Mouse (Mus musculus): ENCODE data around the gene Gm20388. TPM values are rescaled to one million over a fixed set of nuclear protein-coding genes. Genes with fewer than 3 reads are reported as not detected.

Gene Gm20388
- total RNA-seq, 1 experiment from 2014 or later, result 3.6 TPM

DNA sequence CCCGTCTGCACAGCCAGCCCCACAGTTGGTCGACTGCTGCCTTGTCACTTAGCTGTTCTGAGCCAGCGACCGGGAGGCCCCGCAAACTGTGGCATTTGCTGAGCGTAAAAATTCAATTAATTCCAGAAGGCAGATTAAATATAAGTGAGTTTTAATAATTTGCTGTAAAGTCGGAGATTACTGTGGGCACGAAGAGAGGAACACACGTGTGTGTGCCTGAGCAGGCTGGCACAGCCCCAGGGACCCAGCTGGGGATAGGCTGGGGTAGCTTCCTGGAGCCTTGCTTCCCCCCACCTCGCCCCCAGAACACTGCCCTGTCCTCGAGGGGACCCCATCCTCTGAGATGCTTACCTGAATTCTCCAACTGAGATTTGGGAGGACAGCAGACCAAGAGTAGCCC, 601.7 kb downstream of the Gm20388 start:
- no peak for DNase-seq

DNA sequence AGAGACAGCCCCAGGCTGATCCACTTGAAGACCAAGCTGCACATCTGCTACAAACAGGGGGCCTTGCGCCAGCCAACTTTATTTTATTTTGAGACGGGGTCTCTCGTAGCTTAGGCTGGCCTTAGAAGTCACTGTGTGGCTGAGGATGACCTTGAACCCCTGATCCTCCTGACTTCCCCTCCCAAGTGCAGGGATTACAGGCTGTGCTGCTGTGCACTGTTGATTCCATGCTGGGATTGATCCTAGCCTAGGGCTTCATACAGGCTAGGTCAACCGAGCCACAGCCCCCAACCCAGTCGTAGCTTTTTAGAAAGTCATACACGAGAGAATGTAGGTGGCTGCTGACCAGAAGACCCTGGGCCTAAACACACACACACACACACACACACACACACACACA, 602.5 kb downstream of the Gm20388 start:
- no peak for DNase-seq

DNA sequence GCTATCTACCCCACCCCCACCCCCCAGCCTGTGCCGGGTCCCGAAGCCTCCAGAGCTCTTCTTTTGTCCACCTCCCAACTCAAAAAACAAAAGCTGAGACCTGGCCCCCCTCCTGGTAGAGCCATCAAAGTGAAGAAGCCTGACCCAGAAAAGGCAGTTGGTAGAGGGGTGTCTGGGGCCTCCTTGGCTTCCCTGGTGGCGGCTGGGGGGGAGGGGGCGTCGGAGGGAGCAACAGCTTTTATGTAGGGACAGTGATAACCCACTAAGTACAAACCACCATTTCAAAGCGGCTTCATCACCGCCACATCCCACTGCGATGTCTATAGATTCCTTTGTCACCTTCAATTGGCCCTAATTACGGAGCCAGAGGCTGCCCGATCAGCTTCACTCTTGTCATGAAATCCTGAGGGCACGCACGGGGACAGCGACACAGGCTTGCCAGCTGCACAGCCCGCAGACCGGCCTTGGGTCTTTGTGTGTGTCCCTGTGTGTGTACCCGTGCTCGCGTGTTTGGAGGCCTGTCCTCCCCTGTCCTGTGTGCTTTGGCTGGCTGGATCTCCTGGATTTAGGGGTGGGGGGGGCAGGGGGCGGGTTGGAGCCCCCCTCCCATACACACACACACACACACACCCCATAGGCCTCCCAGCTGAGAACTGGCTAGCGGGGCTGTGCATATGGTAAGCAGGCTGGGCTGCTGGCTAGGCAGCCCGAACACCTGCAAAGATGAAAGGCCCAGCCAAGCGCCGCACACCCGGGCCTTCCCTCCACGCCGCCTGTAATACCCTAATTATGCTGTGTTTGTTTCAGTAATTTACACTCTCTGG, 603.2 kb downstream of the Gm20388 start:
- DNase-seq, result no peak

DNA sequence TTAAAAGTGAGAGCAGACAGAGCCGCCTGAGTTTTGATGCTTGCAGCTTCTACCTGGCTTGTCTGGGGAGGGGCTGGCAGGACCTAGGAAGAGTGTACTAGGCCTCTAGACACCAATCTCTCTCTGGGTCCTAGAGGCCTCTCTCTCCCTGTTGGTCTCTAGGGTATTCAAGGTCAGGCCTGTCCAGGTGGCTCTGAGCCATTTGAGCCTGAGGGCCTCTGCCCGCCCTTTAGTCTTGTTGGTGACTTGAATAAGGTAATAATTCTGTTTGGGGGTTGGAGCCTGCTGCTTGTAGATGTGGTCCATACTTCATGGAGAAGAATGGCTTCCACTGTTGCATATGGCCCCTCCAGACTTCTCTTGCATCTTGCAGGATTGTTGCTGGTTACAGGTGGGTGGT, 604.6 kb downstream of the Gm20388 start:
- no peak for DNase-seq

DNA sequence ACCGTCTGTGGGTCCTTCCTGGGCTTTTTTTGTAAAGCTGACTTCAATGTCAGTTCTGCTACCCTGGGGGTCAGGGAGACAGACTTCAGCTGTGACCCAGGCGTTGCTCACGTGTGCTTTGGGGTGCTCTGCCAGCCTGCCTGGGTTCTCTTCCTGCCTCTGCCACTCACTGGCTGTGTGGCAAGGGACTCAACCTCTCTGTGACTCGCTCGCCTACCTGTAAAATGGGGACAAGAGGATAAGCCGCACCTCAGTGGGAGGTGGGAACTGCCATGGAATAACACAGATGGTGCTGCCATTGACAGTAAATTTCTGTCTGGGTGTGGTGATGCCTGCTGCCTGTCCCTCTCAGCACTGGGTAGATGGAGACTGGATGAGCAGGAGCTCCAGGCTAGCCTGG, 605.0 kb downstream of the Gm20388 start:
- no peak for DNase-seq

DNA sequence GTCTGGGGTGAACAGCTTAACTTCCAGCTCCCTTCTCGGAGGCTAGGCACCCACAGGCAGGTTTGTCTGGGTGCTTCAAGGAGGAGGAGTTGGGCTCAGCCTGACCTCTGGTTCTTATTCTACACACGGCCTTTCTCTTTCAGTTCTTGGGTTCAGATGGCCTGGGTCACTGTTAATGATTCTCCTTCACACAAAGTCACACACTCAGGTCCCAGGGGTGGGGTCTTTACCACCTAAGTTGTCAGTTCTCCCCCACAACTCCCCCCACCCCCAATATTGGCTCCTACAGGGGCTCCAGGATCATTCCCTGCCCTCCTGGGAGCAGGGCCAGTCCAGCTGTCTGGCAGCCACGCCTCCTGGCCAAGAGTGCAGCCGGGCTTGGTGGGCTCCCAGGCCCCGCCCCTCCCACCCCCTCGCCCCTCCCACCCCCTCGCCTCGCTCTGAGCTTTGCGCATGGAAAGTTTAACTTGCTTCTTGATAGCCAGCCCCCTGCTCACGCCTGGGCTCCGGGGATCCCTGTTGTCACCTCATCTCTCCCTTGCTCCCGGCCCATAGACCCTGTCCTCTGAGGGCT, 605.6 kb downstream of the Gm20388 start:
- no peak for DNase-seq

DNA sequence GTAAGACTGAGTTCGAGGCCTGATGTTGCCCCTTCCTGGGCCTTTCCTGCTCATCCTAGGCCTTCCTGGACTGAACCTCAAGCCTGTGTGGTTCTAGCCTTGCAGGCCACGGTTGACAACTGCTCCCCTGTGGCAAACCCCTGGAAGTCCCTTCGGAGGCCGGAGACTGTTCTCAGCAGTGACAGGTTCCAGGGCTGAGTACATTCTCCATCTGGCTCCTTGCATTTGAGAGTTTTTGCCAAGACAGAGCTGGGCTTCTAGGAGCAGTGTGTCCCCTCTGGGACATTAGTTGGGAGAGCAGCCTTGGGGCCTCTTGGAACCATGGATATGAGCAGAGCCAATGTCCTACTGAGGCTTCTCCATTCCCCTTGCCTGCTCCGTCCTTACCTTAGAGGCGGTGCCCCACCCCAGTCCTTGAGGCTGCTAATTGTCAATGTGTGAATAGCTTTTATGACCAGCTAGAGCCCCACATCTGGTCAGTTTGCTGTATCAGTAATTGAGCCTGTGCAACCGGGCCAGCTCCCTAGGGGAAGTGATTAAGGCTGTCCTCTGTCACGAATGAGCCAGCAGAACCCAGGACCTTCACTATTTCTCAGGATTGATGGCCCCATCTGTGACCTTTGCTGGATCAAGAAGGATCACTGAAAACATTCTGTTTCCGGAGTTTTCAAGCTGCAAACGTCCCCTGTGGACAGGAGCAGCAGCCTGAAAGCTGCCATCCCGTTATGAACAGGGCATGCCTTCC, 607.2 kb downstream of the Gm20388 start:
- DNase-seq, result no peak

DNA sequence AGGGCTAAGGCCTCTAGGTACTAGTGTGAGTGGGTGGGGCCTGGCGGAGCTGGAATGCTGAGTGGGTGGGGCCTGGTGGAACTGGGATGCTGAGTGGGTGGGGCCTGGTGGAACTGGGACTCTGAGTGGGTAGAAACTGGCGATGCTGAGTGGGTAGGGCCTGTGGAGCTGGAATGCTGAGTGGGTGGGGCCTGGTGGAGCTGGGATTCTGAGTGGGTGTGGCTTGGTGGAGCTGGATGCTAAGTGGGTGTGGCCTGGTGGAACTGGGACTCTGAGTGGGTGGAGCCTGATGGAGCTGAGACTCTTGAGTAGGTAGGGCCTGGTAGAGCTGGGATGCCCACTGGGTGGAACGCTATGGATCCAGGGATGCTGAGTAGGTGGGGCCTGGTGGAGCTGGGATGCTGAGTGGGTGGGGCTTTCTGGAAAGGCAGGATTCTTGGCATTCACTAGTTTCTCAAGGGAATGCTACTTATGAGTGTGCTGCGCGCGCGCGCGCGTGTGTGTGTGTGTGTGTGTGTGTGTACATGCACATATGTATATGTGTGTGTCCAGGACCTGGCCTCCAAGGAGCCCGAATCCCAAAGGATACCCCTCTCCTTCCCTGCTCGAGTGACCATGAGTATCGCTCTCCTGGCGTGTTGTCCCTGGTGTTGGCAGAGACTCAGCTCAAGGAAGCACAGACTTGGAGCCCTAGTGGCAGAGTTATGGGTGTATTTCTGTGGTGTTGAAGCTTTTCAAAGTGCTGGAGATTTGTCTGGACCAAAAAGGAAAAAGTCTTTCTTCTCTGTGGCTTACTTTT, 608.3 kb downstream of the Gm20388 start:
- no peak for DNase-seq

DNA sequence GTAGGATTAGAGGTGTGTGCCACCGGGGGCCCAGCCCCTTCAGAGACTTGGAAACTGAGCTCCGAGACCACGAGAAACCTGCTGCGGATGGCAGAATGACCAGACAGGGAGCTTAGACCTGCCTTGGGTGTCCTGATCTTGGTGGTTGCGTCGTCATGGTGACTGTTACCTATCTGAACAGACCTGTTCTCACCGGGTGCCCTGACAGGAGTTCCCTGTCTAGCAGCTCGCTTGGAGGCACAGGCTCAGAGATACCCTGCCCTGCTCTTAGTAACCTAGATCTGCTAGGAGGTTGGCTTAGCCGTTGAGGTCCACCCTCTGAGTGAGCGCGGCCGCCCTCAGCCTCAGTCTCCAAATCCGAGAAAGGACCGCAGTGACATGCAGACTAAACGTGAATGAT, 609.6 kb downstream of the Gm20388 start:
- DNase-seq, result no peak

DNA sequence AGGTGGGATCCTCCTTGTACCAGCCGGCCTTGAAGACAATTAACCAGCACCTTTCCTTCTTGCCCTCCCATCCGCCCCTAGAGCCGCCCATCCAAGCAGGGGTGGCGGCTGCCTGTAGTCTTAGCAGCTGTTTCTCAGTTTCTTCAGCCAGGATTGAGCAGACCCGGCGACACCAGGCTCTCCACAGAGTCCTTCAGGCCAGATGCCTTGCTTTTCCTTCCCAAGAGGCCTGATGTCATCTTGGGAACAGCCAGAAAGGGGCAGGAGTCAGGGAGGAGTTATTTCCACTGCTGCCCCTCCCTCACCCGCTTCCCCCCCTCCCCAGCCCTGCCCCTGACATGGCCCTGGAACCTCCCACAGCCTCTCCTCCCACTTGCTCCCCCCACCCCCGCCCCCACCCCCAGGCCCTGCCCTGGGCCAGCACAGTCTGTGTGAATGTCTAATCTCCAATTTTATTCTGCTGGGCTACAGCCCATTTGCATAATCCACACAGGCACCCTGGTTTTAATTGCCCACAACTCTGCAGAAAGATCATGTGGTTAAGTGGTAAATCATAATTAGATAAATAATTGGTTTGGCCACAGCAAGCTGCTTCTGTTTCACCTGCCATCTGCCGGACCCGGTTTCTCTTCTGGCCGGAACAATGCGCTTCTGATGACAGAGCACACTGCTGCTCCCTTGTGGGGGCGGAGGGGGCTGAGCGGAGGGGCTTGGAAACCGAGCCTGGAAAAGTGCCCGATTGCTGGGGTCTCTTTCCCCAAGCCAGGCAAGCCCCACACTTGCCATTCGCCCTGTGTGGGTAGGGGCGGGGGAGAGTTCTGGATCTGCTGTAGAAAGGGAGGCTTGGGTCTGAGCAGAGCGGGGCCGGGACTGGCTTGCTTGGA, 610.3 kb downstream of the Gm20388 start:
- no peak for DNase-seq

DNA sequence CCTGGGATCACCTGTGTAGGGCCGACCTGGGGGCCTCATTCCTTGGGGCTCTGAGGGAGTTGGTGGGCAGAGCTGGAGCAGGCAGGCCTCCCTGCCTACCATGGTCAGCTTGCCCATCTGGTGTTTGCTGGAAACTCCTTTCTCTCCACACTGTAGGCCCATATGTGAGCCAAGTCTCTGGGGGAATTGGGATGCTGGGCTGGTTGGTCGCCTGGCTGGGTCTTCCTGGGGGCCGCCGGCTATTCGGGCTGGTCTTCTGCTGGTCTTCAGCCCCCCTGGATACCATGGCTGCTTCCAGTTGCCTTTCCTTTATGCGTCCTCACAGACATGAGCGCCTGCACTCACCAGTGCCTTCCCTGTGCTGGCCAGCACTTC, 610.9 kb downstream of the Gm20388 start:
- no peak for DNase-seq

DNA sequence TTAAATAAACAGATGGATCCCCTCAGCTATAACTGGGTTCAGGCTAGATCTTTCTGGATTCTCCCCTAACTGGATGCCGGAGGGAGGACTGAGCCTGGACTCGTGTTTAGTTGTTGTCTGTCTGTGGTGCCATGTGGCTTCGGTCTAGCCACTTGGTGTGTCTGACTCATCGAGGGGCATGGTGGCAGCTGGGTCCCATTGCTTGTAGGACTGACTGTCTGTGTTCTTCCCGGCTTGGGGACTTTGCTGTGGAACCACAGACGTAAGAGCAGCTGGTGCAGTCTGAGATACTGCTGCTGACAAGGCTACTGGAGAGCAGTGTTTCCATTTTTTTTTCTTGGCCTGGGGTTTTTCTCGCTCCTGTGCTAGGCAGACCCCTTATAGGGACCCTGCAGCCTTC, 613.0 kb downstream of the Gm20388 start:
- no peak for DNase-seq

DNA sequence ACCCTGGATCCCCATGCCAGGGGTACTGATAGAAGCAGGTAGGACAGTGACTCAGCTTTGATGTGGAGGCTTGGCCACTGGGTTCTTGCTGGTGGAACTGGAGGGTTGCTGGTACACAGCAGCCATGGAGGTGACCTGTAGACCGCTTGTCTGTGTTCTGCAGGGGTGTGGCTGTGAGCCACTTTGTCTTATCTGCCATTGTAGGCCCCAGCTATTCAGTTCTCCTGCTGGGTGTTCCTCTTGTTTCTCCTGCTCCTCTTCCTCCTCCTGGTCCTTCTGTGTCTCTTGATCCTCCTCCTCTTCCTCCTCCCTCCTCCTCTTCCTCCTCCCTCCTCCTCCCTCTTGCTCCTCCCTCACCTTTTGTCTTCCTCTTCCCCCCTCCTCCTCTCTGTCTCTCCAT, 614.5 kb downstream of the Gm20388 start:
- no peak for DNase-seq

DNA sequence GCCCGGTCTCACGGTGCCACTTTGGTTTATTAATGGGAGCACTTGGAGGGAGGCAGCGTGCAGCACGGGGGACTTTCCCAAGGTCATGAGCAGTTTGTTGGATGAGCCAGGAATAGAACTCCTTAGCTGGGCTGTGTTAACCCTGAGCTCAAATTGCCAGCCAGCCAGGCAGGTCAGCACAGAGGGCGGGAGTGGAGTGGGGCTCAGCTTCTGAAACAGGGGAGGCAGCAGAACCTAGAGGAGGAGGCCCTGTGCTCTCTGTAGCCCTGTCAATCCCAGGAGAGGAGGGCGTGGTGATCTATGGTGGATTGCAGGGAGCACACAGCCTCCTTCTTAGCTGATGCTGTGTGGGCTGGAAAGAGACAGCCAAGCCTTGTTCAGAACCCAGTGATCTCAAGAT, 615.2 kb downstream of the Gm20388 start:
- DNase-seq, result no peak

DNA sequence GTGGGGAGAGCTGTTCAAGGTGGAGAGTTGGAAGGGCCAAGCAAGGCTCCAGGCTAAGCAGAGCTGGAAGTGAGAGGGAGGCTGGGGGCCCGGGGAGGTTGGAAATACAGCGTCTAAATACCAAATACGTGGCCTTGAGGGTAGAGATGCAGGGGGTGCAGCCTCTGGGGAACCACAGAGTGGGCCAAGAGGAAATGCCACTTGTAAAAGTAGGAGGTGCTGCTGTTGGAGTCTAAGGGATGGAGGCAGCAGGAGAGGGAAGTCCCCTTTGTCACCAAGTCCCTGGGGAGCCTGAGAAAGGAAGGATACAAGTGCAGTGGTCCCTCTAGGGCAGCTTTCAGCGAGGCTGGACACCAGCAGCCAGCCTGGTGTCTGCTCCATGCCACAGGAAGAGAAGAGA, 615.9 kb downstream of the Gm20388 start:
- no peak for DNase-seq

DNA sequence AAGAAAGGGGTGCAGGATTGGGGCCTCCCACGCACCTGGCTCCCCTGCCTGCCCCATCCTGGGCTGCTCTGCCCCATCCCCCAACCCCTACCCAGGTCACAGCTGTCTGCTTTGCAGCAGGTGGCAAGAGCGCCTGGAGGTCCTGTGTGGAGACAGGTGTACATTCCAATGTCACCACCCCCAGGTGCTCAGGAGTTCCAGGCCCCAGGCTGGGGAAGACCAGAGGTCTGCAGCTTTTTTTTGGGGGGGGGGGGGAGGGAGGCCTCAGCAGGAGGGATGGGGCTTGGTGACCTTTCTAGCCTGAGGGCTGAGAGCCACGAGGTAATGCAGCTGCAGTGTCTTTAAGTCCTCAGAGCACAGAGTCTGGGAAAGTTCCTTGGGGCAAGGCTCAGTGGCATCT, 617.7 kb downstream of the Gm20388 start:
- no peak for DNase-seq

DNA sequence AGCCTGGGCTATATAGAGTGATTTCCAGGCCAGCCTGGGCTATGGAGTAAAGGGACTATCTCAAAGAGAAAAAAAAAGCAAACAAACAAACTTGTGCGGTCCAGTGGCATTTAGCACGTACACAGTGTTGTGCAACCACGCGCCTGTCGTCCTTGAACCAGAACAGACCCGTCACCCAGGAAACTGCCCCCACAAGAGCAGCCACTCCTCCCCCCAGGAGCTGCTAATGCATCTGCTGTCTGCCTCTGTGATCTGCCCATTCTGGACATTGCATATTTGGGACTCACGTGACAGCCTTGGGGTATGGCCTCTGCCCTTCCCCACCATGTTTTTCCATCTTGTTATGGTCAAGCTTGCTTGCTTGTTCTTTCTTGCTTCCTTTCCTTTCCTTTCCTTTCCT, 618.6 kb downstream of the Gm20388 start:
- peak; percentile 65 for DNase-seq

DNA sequence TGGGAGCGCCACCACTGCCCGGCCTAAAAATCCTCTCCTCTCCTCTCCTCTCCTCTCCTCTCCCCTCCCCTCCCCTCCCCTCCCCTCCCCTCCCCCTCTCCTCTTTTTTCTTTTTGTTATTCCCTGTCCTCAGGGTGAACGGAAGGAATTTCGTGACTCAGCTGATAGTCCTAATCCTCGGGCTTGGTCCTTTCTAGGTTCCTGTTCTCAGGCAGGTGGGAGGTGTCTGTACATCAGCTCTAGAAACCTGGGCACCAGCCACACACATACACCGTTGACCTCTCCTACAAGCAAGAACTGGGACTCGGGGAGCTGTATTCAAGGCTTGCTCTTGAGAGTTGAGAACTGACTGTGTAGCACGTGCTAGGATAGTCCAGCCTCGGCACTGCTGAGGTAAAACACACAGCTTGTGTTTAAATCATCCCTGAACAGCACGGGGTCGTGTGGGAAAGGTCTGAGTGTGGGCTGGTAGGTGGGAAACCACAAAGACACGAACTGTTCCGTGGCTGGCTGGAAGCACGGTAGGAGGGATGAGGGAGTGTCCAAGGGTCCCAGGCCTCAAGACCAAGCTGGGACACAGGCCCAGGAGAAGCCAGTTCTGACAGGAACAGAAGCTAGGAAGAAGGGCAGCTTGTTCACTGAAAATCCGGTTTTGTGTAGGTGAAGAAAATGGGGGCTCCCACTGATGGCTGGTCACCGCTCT, 620.5 kb downstream of the Gm20388 start:
- no peak for DNase-seq

DNA sequence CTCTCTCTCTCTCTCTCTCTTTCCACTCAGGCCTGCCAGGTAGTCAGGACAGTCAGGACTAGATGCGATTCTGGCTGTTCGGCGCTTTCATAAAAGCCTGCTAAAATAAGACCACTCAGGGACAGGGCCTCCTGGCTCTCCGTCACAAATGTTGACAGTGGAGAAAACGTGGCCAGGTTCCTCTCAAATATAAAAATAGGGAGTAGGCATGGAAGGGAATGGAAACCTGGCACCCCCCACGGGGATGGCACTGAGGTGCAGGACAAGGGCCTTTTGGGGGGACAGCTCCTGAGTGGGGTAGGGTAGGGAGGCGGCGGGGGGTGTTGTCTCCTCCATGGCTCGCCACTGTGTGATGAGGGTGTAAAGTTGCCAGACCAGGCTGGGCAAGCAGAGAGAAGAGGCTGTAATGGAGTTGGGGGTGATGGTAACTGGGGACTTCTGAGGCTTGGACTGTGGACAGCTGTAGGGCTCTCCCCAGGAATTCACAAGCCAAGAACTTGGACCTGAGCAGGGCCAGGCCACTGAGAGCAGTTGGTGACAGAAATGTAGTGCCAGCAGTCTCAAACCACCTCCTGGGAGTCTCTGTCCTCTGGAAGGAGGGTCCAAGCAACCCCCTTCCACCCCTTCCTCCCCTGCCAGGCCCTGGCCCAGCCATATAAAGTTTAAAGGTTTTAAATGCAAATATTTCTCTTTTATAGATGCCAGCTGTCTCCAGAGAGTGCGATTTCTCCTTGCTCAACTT, 621.3 kb downstream of the Gm20388 start:
- no peak for DNase-seq

DNA sequence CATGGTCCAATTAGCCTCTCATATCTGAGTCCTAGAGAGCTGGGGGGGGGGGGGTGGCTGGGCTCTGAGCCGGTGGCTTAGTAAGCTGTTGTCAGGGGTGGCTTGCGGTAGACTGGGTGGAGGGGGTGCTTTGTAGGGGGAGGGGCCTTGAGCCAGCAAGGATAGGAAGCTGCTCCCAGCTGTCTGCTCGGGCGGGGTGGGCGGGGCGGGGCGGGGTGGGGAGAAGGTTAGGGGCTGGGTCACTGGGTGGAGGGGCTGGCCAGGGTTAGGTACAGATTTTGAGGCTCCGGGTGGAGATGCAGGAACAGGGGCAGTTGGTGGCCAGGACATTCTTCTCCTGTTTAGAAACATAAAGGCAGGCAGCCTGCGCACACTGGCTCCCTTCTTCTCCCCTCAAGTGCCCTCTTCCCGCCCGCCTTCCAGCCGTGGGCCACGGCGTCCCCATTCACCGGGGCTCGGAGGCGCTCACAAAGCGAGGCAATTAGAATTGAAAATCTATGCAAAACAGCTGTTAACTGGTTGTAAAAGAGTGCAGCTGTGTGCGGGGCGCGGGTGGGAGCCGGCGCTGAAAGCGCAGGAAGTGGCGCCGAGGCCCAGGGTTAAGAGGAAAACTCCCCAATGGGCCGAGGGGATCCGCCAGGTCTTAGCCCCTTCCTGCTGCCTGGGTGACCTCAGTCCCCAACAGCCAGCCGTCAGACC, 622.0 kb downstream of the Gm20388 start:
- DNase-seq, result no peak
